Mouse (Mus musculus): ENCODE results near the gene Sycn. TPM values are rescaled to one million over a fixed set of nuclear protein-coding genes. Genes with fewer than 3 reads are reported as not detected.

Gene Sycn
- polyA plus RNA-seq, 1 experiment from 2014 or later, result not detected

GRCm38 (mm10) chr7:28544051-28544601, 3.4 kb downstream of the Sycn start:
- H3K4me1 ChIP-seq (replicated peaks), result peaks cover 24% of the 10 kb centered on the region
- 1% methylated on average over 23 of the region's 27 CpGs for WGBS
- peak; percentile 54 for ATAC-seq
- no peaks in the 10 kb centered on the region for H3K36me3 ChIP-seq
- peaks cover 55% of the 10 kb centered on the region for H3K27me3 ChIP-seq
- H3K27ac ChIP-seq, result no peak overlapping the region
- H3K4me2 ChIP-seq (replicated peaks), result peak overlapping the region; percentile 50
- peak overlapping the region; percentile 23 for H3K4me3 ChIP-seq (replicated peaks)
- H3K9me3 ChIP-seq, result no peaks in the 10 kb centered on the region
- no peak overlapping the region for H3K9ac ChIP-seq (replicated peaks)

GRCm38 (mm10) chr7:28545048-28545890, 4.6 kb downstream of the Sycn start:
- Histone ChIP-seq H3K4me2 (replicated peaks) (no peak overlapping the region), H3K4me1 (replicated peaks) (peaks cover 24% of the 10 kb centered on the region), H3K27ac (no peak overlapping the region), H3K9ac (replicated peaks) (no peak overlapping the region; the same call in 1 of the 2 replicates), H3K36me3 (no peaks in the 10 kb centered on the region), H3K4me3 (replicated peaks) (no peak overlapping the region), H3K27me3 (peaks cover 55% of the 10 kb centered on the region), H3K9me3 (no peaks in the 10 kb centered on the region)
- 0 out of 2 replicates have a peak, but pooled peaks have one; percentile 25 for ATAC-seq
- WGBS, result 24% methylated on average over 14 of the region's 14 CpGs

- H3K36me3 ChIP-seq, result no peaks in the 10 kb centered on the region
- no peak for ATAC-seq
- peaks cover 24% of the 10 kb centered on the region for H3K4me1 ChIP-seq (replicated peaks)
- peaks cover 55% of the 10 kb centered on the region for H3K27me3 ChIP-seq
- no peak overlapping the region for H3K9ac ChIP-seq (replicated peaks)
- peak overlapping the region; percentile 60; the same call in 1 of the 2 replicates for H3K4me2 ChIP-seq (replicated peaks)
- WGBS, result 42% methylated on average over 7 of the region's 7 CpGs
- H3K4me3 ChIP-seq (replicated peaks), result no peak overlapping the region
- H3K9me3 ChIP-seq, result no peaks in the 10 kb centered on the region
- H3K27ac ChIP-seq, result no peak overlapping the region
Observed at GRCm38 (mm10) chr7:28545891-28546210, 5.2 kb downstream of the Sycn start.

GRCm38 (mm10) chr7:28546649-28547048, 6.0 kb downstream of the Sycn start:
- under 1% methylated on average over 22 of the region's 22 CpGs for WGBS
- peak overlapping the region; percentile 38 for H3K4me3 ChIP-seq (replicated peaks)
- peak overlapping the region; percentile 60 for H3K4me2 ChIP-seq (replicated peaks)
- no peak overlapping the region for H3K27ac ChIP-seq
- no peak for ATAC-seq
- H3K9me3 ChIP-seq, result no peaks in the 10 kb centered on the region
- no peaks in the 10 kb centered on the region for H3K36me3 ChIP-seq
- H3K27me3 ChIP-seq, result peaks cover 55% of the 10 kb centered on the region
- peak overlapping the region; percentile 58 for H3K9ac ChIP-seq (replicated peaks)
- H3K4me1 ChIP-seq (replicated peaks), result peaks cover 24% of the 10 kb centered on the region

- Histone ChIP-seq H3K4me2 (replicated peaks) (peak within 1 kb of the TSS; percentile 60), H3K36me3 (no peaks in the 10 kb centered on the region), H3K27ac (no peak within 1 kb of the TSS), H3K9ac (replicated peaks) (peak within 1 kb of the TSS; percentile 58), H3K4me1 (replicated peaks) (peaks cover 24% of the 10 kb centered on the region), H3K4me3 (replicated peaks) (peak within 1 kb of the TSS; percentile 38), H3K9me3 (no peaks in the 10 kb centered on the region), H3K27me3 (peaks cover 55% of the 10 kb centered on the region)
- WGBS, result 5% methylated on average over 5 of the region's 5 CpGs
- no peak for ATAC-seq
Observed at GRCm38 (mm10) chr7:28547154-28547553, 6.5 kb downstream of the Sycn start, which contains the start of gene Nccrp1. Gene Nccrp1 (minus strand): TSS chr7:28547254.

GRCm38 (mm10) chr7:28547628-28548027, 6.9 kb downstream of the Sycn start:
- H3K4me2 ChIP-seq (replicated peaks), result no peak overlapping the region
- peaks cover 24% of the 10 kb centered on the region for H3K4me1 ChIP-seq (replicated peaks)
- no peak for ATAC-seq
- H3K4me3 ChIP-seq (replicated peaks), result no peak overlapping the region
- peaks cover 55% of the 10 kb centered on the region for H3K27me3 ChIP-seq
- no peaks in the 10 kb centered on the region for H3K36me3 ChIP-seq
- 0 out of 2 replicates have a peak overlapping the region, but pooled peaks have one; percentile 16 for H3K9ac ChIP-seq (replicated peaks)
- WGBS, result 75% methylated on average over 7 of the region's 7 CpGs
- no peak overlapping the region for H3K27ac ChIP-seq
- H3K9me3 ChIP-seq, result no peaks in the 10 kb centered on the region

- Histone ChIP-seq H3K27ac (no peak overlapping the region), H3K4me1 (replicated peaks) (peaks cover 4% of the 10 kb centered on the region; the same call in 1 of the 2 replicates), H3K4me2 (replicated peaks) (no peak overlapping the region), H3K9ac (replicated peaks) (no peak overlapping the region), H3K36me3 (peaks cover 5% of the 10 kb centered on the region; the same call in 1 of the 2 replicates), H3K4me3 (replicated peaks) (no peak overlapping the region), H3K9me3 (0 out of 2 replicates have a peak, but pooled peaks cover 2% of the 10 kb centered on the region), H3K27me3 (peaks cover 7% of the 10 kb centered on the region)
- 92% methylated on average over 6 of the region's 6 CpGs for WGBS
- ATAC-seq, result no peak
Observed at GRCm38 (mm10) chr7:28553076-28553475, 12.4 kb downstream of the Sycn start.

GRCm38 (mm10) chr7:28555939-28556535, 15.4 kb downstream of the Sycn start:
- Histone ChIP-seq H3K4me2 (replicated peaks) (no peak overlapping the region), H3K4me3 (replicated peaks) (no peak overlapping the region), H3K4me1 (replicated peaks) (peaks cover 4% of the 10 kb centered on the region; the same call in 1 of the 2 replicates), H3K9ac (replicated peaks) (no peak overlapping the region), H3K27ac (no peak overlapping the region), H3K9me3 (0 out of 2 replicates have a peak, but pooled peaks cover 2% of the 10 kb centered on the region), H3K36me3 (peaks cover 32% of the 10 kb centered on the region), H3K27me3 (no peaks in the 10 kb centered on the region)
- no peak for ATAC-seq
- 18% methylated on average over 5 of the region's 5 CpGs for WGBS

GRCm38 (mm10) chr7:28557069-28557468, 16.4 kb downstream of the Sycn start:
- Histone ChIP-seq H3K9ac (replicated peaks) (no peak overlapping the region), H3K9me3 (0 out of 2 replicates have a peak, but pooled peaks cover 2% of the 10 kb centered on the region), H3K4me1 (replicated peaks) (peaks cover 4% of the 10 kb centered on the region; the same call in 1 of the 2 replicates), H3K4me2 (replicated peaks) (no peak overlapping the region), H3K4me3 (replicated peaks) (no peak overlapping the region), H3K27ac (no peak overlapping the region), H3K27me3 (no peaks in the 10 kb centered on the region), H3K36me3 (peaks cover 39% of the 10 kb centered on the region)
- WGBS, result 82% methylated on average over 5 of the region's 5 CpGs
- no peak for ATAC-seq

- Histone ChIP-seq H3K9me3 (0 out of 2 replicates have a peak, but pooled peaks cover 2% of the 10 kb centered on the region), H3K27me3 (no peaks in the 10 kb centered on the region), H3K36me3 (peaks cover 46% of the 10 kb centered on the region), H3K4me3 (replicated peaks) (no peak overlapping the region), H3K4me1 (replicated peaks) (peaks cover 4% of the 10 kb centered on the region; the same call in 1 of the 2 replicates), H3K4me2 (replicated peaks) (no peak overlapping the region), H3K9ac (replicated peaks) (no peak overlapping the region), H3K27ac (no peak overlapping the region)
- ATAC-seq, result no peak
- 91% methylated on average over 6 of the region's 6 CpGs for WGBS
Observed at GRCm38 (mm10) chr7:28557708-28558107, 17.0 kb downstream of the Sycn start.

GRCm38 (mm10) chr7:28558486-28558885, 17.8 kb downstream of the Sycn start:
- no peak overlapping the region for H3K27ac ChIP-seq
- no peaks in the 10 kb centered on the region for H3K27me3 ChIP-seq
- peaks cover 4% of the 10 kb centered on the region; the same call in 1 of the 2 replicates for H3K4me1 ChIP-seq (replicated peaks)
- no peak for ATAC-seq
- H3K9ac ChIP-seq (replicated peaks), result no peak overlapping the region
- H3K4me2 ChIP-seq (replicated peaks), result no peak overlapping the region
- 72% methylated on average over 4 of the region's 4 CpGs for WGBS
- peaks cover 54% of the 10 kb centered on the region for H3K36me3 ChIP-seq
- H3K9me3 ChIP-seq, result 0 out of 2 replicates have a peak, but pooled peaks cover under 1% of the 10 kb centered on the region
- H3K4me3 ChIP-seq (replicated peaks), result no peak overlapping the region

GRCm38 (mm10) chr7:28560856-28561255, 20.2 kb downstream of the Sycn start:
- Histone ChIP-seq H3K27ac (no peak overlapping the region), H3K4me2 (replicated peaks) (no peak overlapping the region), H3K9ac (replicated peaks) (no peak overlapping the region), H3K9me3 (no peaks in the 10 kb centered on the region), H3K27me3 (no peaks in the 10 kb centered on the region), H3K4me3 (replicated peaks) (no peak overlapping the region), H3K36me3 (peaks cover 77% of the 10 kb centered on the region), H3K4me1 (replicated peaks) (peaks cover 3% of the 10 kb centered on the region; the same call in 1 of the 2 replicates)
- no peak for ATAC-seq
- WGBS, result 96% methylated on average over 10 of the region's 10 CpGs

Measured in midbrain, embryonic 13.5 days (tissue).